Mouse (Mus musculus) R1 (cell line): Measurements from ENCODE around the gene Hoxa3.

ENCODE experiments used
- DNase-seq: peaks from one replicate; pipeline ENCODE4 v3.0.0-alpha.2; 2018; ENCODE audit warnings: low read depth, low spot score

Gene Hoxa3

GRCm38 (mm10) chr6:52220003-52220864, 7.1 kb upstream of the Hoxa3 start:
- no peak for DNase-seq

GRCm38 (mm10) chr6:52219234-52219942, 6.3 kb upstream of the Hoxa3 start:
- no peak for DNase-seq

GRCm38 (mm10) chr6:52218643-52219215, 5.6 kb upstream of the Hoxa3 start:
- no peak for DNase-seq

- DNase-seq = peak; percentile 53
Measured at GRCm38 (mm10) chr6:52217895-52218642, 4.9 kb upstream of the Hoxa3 start.

GRCm38 (mm10) chr6:52217459-52217768, 4.3 kb upstream of the Hoxa3 start:
- DNase-seq = peak; percentile 81

GRCm38 (mm10) chr6:52216691-52217458, 3.7 kb upstream of the Hoxa3 start:
- no peak for DNase-seq

- DNase-seq = peak; percentile 40
Measured at GRCm38 (mm10) chr6:52215771-52216535, 2.8 kb upstream of the Hoxa3 start.

GRCm38 (mm10) chr6:52215070-52215469, 1.9 kb upstream of the Hoxa3 start:
- DNase-seq = no peak

- no peak for DNase-seq
Measured at GRCm38 (mm10) chr6:52214271-52214670, 1.1 kb upstream of the Hoxa3 start.

GRCm38 (mm10) chr6:52212556-52213118, 499 bp downstream of the Hoxa3 start:
- DNase-seq = peak; percentile 29

GRCm38 (mm10) chr6:52211961-52212360, 1.2 kb downstream of the Hoxa3 start:
- peak; percentile 33 for DNase-seq

- peak; percentile 79 for DNase-seq
Measured at GRCm38 (mm10) chr6:52211170-52211935, 1.8 kb downstream of the Hoxa3 start.

GRCm38 (mm10) chr6:52209685-52210046, 3.5 kb downstream of the Hoxa3 start:
- DNase-seq = no peak

- DNase-seq = peak; percentile 43
Measured at GRCm38 (mm10) chr6:52208868-52209684, 4.1 kb downstream of the Hoxa3 start.

GRCm38 (mm10) chr6:52208072-52208867, 4.9 kb downstream of the Hoxa3 start, which contains the start of gene Hoxa6:
Gene Hoxa6, minus strand, starts transcription at chr6:52208722.
- peak; percentile 35 for DNase-seq

- DNase-seq = no peak
Measured at GRCm38 (mm10) chr6:52207684-52207976, 5.5 kb downstream of the Hoxa3 start.

GRCm38 (mm10) chr6:52206882-52207683, 6.1 kb downstream of the Hoxa3 start:
- no peak for DNase-seq
